Mouse (Mus musculus): ENCODE results near the gene Gm15013. TPM values are rescaled to one million over a fixed set of nuclear protein-coding genes. Genes with fewer than 3 reads are reported as not detected.

The Gm15013 gene
- polyA plus RNA-seq (2015; fragmentation: Illumina TruSeq; extraction: RNeasy Lipid Tissue Mini Kit (QIAGEN cat#74804); ENCODE audit: low read depth, low replicate concordance) = not detected

GRCm38 (mm10) chrX:139714381-139714780 is at the start of gene Gm15013:
Gm15013 (minus strand) TSS chrX:139714481.

GRCm38 (mm10) chrX:139684775-139685695 is 29.2 kb downstream of the Gm15013 start, which contains the start of gene Tbc1d8b:
Tbc1d8b (plus strand) TSS chrX:139684996.

Other genes with a start within 250 kb of the Gm15013 start
- gene D330045A20Rik, start 234.1 kb downstream of the Gm15013 start, polyA plus RNA-seq (2015; fragmentation: Illumina TruSeq; extraction: RNeasy Lipid Tissue Mini Kit (QIAGEN cat#74804); ENCODE audit: low read depth, low replicate concordance) = 0.19 TPM
- 17.1 TPM for gene Rnf128, start 151.2 kb downstream of the Gm15013 start, polyA plus RNA-seq (2015; fragmentation: Illumina TruSeq; extraction: RNeasy Lipid Tissue Mini Kit (QIAGEN cat#74804); ENCODE audit: low read depth, low replicate concordance)
- gene Tbc1d8b, start 29.5 kb downstream of the Gm15013 start, polyA plus RNA-seq (2015; fragmentation: Illumina TruSeq; extraction: RNeasy Lipid Tissue Mini Kit (QIAGEN cat#74804); ENCODE audit: low read depth, low replicate concordance) = 4.5 TPM
- gene Ripply1, start 67.9 kb upstream of the Gm15013 start, polyA plus RNA-seq (2015; fragmentation: Illumina TruSeq; extraction: RNeasy Lipid Tissue Mini Kit (QIAGEN cat#74804); ENCODE audit: low read depth, low replicate concordance) = not detected
- gene Cldn2, start 86.3 kb upstream of the Gm15013 start, polyA plus RNA-seq (2015; fragmentation: Illumina TruSeq; extraction: RNeasy Lipid Tissue Mini Kit (QIAGEN cat#74804); ENCODE audit: low read depth, low replicate concordance) = 2.4 TPM
- 4.3 TPM for gene Morc4, start 157.2 kb upstream of the Gm15013 start, polyA plus RNA-seq (2015; fragmentation: Illumina TruSeq; extraction: RNeasy Lipid Tissue Mini Kit (QIAGEN cat#74804); ENCODE audit: low read depth, low replicate concordance)

Data from brain, adult 10 weeks (tissue).